Comparison of ENCODE assay signal across 29 mouse cellular contexts in the genomic region with DNA sequence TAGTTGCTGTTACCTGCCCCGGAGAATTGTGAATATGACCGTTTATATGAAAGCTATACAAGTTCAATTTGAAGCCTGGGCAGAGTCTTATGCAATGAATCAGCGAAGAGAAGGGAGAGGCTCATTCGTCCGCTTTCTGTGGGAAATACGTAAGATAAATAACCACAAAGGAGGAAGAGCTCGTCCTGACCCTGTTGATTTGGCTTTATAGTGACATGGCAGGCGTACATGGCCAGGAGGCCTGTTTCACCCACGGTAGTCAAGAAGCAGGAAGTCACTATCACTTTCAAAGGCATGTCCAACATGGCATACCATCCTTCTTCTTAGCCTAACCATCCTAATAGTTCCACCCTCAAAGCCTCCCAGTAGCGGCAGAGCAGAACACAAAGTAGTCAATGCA. TPM values are rescaled to one million over a fixed set of nuclear protein-coding genes. Genes with fewer than 3 reads are reported as not detected.
A peak's percentile ranks its signal among the peaks of the same experiment; 100 is the strongest.
DNase-seq lines count a peak whose midpoint lies in the region; ATAC-seq and TF ChIP-seq lines count a peak whose summit lies in the region.
"Had no signal": no experiment of that assay in that cellular context is flagged by ENCODE, and none has a peak within 500 bp of the region (broad histone marks: within the 10 kb centered on the region; RNA-seq: fewer than 3 reads in every experiment).

No protein-coding gene starts in this region.

- DNase-seq in lung, postnatal 0 days (ENCODE audit: low spot score) = peak; percentile 11
- no peak for DNase-seq in lung, adult 2 months
- DNase-seq in MEL (ENCODE audit: low read depth, low spot score) = peak; percentile 64
- DNase-seq in frontal cortex, postnatal 25 days (ENCODE audit: low spot score in 2 of 2) = no peak
- DNase-seq in kidney, postnatal 14 days = no peak
- no peak for DNase-seq in kidney, adult 8-10 months
- DNase-seq: adrenal gland, adult 8-10 months; cerebellum, adult 9-10 months; gastrocnemius, postnatal 25 days; heart, postnatal 4 days; kidney, adult 9 months; kidney, postnatal 25 days; liver; midbrain, embryonic 14.5 days; right cerebral cortex, adult 18-20 months; right cerebral cortex, postnatal 4 days; thymus, adult 18-20 months; thymus, postnatal 36 days had no signal

- no peak for TF ChIP-seq RAD21 in MEL (IDR thresholded peaks at IDR 0.05; ENCODE audit: low read depth, low read length)

- H3K79me2 ChIP-seq in MEL (ENCODE audit: control insufficient read depth, insufficient read depth, low read length, poor library complexity) = no peaks in the 10 kb centered on the region

- H3K27me3 ChIP-seq in lung, postnatal 0 days (replicated peaks; ENCODE audit: insufficient read depth, low read length) = no peaks in the 10 kb centered on the region
- H3K27me3 ChIP-seq in MEL (ENCODE audit: control insufficient read depth in 1 of 2, insufficient read depth in 2 of 2, low read length in 2 of 2) = no peaks in the 10 kb centered on the region
- H3K27me3 ChIP-seq: forebrain, embryonic 15.5 days; heart, embryonic 15.5 days; hindbrain, embryonic 15.5 days; neural tube, embryonic 12.5 days had no signal

- no peaks in the 10 kb centered on the region; the same call in 1 of the 2 replicates for H3K4me1 ChIP-seq in lung, postnatal 0 days (ENCODE audit: insufficient read depth, low read depth, low read length)
- no peaks in the 10 kb centered on the region; the same call in 1 of the 2 replicates for H3K4me1 ChIP-seq in lung, adult 2 months (ENCODE audit: control insufficient read depth, insufficient read depth, low read length)
- H3K4me1 ChIP-seq in MEL (ENCODE audit: control insufficient read depth in 1 of 2, insufficient read depth in 2 of 2, low read length in 2 of 2) = peaks cover 0 to 14% of the 10 kb centered on the region in 2 experiments; a peak in 2 of 4 replicates

- H3K36me3 ChIP-seq in lung, postnatal 0 days (ENCODE audit: insufficient read depth, low read length) = peaks cover 22% of the 10 kb centered on the region; the same call in 1 of the 2 replicates
- peaks cover 0 to 21% of the 10 kb centered on the region in 2 experiments; a peak in 2 of 4 replicates for H3K36me3 ChIP-seq in MEL (ENCODE audit: control insufficient read depth in 1 of 2, insufficient read depth in 2 of 2, low read length in 2 of 2)

- WGBS in lung, postnatal 0 days = 87% methylated on average over 10 of the region's 10 CpGs
- 86% methylated on average over 10 of the region's 10 CpGs for WGBS in lung, adult 2 months

- TF ChIP-seq POLR2A in lung, adult 2 months (IDR thresholded peaks at IDR 0.05; ENCODE audit: borderline replicate concordance, extremely low read depth, low read depth, low read length) = no peak
- no peak for TF ChIP-seq POLR2A in MEL (IDR thresholded peaks at IDR 0.05; ENCODE audit: control insufficient read depth in 1 of 2, insufficient read depth in 1 of 2, low read depth in 1 of 2, low read length in 2 of 2, poor library complexity in 1 of 2)

- ATAC-seq in lung, postnatal 0 days = no peak
- ATAC-seq in hematopoietic stem cell, adult 5-6 weeks (replicated peaks in 1 of 2; ENCODE audit: insufficient read depth in 1 of 2, low FRiP score in 2 of 2, low TSS enrichment in 1 of 2, low read depth in 1 of 2, poor library complexity in 2 of 2, severe bottlenecking in 2 of 2) = peak; percentile 54 to 79; a peak in 3 of 4 replicates
- ATAC-seq in monocyte, adult 5-6 weeks (replicated peaks; ENCODE audit: insufficient number of reproducible peaks, low FRiP score, low TSS enrichment, poor library complexity, severe bottlenecking) = peak; percentile 84
- ATAC-seq: activated CD4-positive, CD25-positive, alpha-beta regulatory T cell, adult 4 months; forebrain, embryonic 15.5 days had no signal

- no peak overlapping the region for H3K4me3 ChIP-seq in lung, postnatal 0 days (ENCODE audit: low read depth, low read length)
- no peak overlapping the region for H3K4me3 ChIP-seq in lung, adult 2 months (replicated peaks; ENCODE audit: extremely low read depth, low read depth, low read length)
- H3K4me3 ChIP-seq in MEL (ENCODE audit: control insufficient read depth in 1 of 2, insufficient read depth in 1 of 2, low read depth in 2 of 2, low read length in 2 of 2) = peak overlapping the region in 1 of 2 experiments; percentile 7; a peak in 1 of 4 replicates
- H3K4me3 ChIP-seq: embryonic facial prominence, embryonic 10.5 days; forebrain, embryonic 15.5 days; heart, embryonic 15.5 days; hindbrain, embryonic 15.5 days; layer of hippocampus, adult 2 months; limb, embryonic 10.5 days; neural tube, embryonic 12.5 days had no signal

- no peak for TF ChIP-seq CTCF in lung, postnatal 0 days (IDR thresholded peaks at IDR 0.05)
- no peak for TF ChIP-seq CTCF in lung, adult 2 months (IDR thresholded peaks at IDR 0.05; ENCODE audit: insufficient read depth, low read length)
- TF ChIP-seq CTCF in MEL (IDR thresholded peaks at IDR 0.05 in 2 of 3, conservative IDR thresholded peaks at IDR 0.05 in 1 of 3; ENCODE audit: control insufficient read depth in 1 of 3, insufficient read depth in 1 of 3, low read depth in 2 of 3, low read length in 3 of 3, poor library complexity in 1 of 3, severe bottlenecking in 1 of 3) = no peak

- H3K27ac ChIP-seq in lung, postnatal 0 days (ENCODE audit: low read length) = no peak overlapping the region
- H3K27ac ChIP-seq in MEL (ENCODE audit: control insufficient read depth, low read depth, low read length) = peak overlapping the region; percentile 91
- H3K27ac ChIP-seq: embryonic facial prominence, embryonic 10.5 days; forebrain, embryonic 15.5 days; heart, embryonic 15.5 days; hindbrain, embryonic 15.5 days; layer of hippocampus, adult 2 months; limb, embryonic 10.5 days; neural tube, embryonic 12.5 days had no signal

- H3K9ac ChIP-seq in lung, postnatal 0 days (replicated peaks; ENCODE audit: low read depth) = no peak overlapping the region
- peak overlapping the region; percentile 34; the same call in 1 of the 2 replicates for H3K9ac ChIP-seq in MEL (ENCODE audit: control insufficient read depth, low read depth, low read length, poor library complexity, severe bottlenecking)
- H3K9ac ChIP-seq: forebrain, embryonic 15.5 days; heart, embryonic 15.5 days; hindbrain, embryonic 15.5 days; neural tube, embryonic 12.5 days had no signal

- no peak for TF ChIP-seq EP300 in lung, postnatal 0 days (IDR thresholded peaks at IDR 0.05)
- TF ChIP-seq EP300 in MEL (IDR thresholded peaks at IDR 0.05; ENCODE audit: low read depth in 1 of 2, low read length in 2 of 2) = peak in 1 of 2 experiments; percentile 23; a peak in 1 of 4 replicates

- no peaks in the 10 kb centered on the region for H3K9me3 ChIP-seq in lung, postnatal 0 days (ENCODE audit: low read length)
- H3K9me3 ChIP-seq in MEL (replicated peaks; ENCODE audit: insufficient read depth, low read length) = no peaks in the 10 kb centered on the region
- H3K9me3 ChIP-seq: embryonic facial prominence, embryonic 10.5 days; forebrain, embryonic 15.5 days; G1E; heart, embryonic 15.5 days; hindbrain, embryonic 15.5 days; limb, embryonic 10.5 days; neural tube, embryonic 12.5 days had no signal

- no peak overlapping the region for H3K4me2 ChIP-seq in lung, postnatal 0 days (replicated peaks; ENCODE audit: low read depth, low read length)
- H3K4me2 ChIP-seq: forebrain, embryonic 15.5 days; heart, embryonic 15.5 days; hindbrain, embryonic 15.5 days; neural tube, embryonic 12.5 days had no signal

TF ChIP-seq in MEL, 35 proteins besides CTCF, POLR2A, EP300 and RAD21:
- no peak for TF ChIP-seq MYC (IDR thresholded peaks at IDR 0.05; ENCODE audit: low read depth, low read length)
- no peak for TF ChIP-seq MAZ (IDR thresholded peaks at IDR 0.05; ENCODE audit: low read depth, low read length)
- 0 out of 2 replicates have a peak, but pooled peaks have one; percentile 16 for TF ChIP-seq TBP (IDR thresholded peaks at IDR 0.05; ENCODE audit: low read depth, low read length)
- TF ChIP-seq ETS1 (IDR thresholded peaks at IDR 0.05; ENCODE audit: low read depth, low read length) = 0 out of 2 replicates have a peak, but pooled peaks have one; percentile 35

RNA-seq across cellular contexts. Expression of gene Pbdc1, which starts 15.3 kb away (rescaled TPM):
- 27.5 and 32.1 TPM in 2 replicates for polyA plus RNA-seq in lung, postnatal 0 days (2015; fragmentation: Nextera tagmentation; extraction: Ambion mirVana)
- 4.9 and 5.4 TPM in 2 replicates for polyA plus RNA-seq in lung, adult 2 months (2012; rRNA removed)
- 43.8 and 45.4 TPM in 2 replicates for total RNA-seq in MEL (2012; rRNA removed)
- polyA plus RNA-seq in MEL (2012; ENCODE audit: insufficient read depth in 1 of 2, insufficient read length in 2 of 2, low read depth in 1 of 2, low replicate concordance in 2 of 2, missing spikeins in 1 of 2) = 10 to 100 TPM in 1 of 2 experiments, not detected in 1; 54.8 TPM
- 52.7 and 57.4 TPM in 2 replicates for total RNA-seq in hematopoietic stem cell, adult 5-6 weeks (2017)
- total RNA-seq in monocyte, adult 5-6 weeks (2017) = 23.2 to 38.8 TPM (median 27.1 TPM) in 3 replicates

RNA-seq across cellular contexts. Expression of gene Magee1, which starts 55.9 kb away (rescaled TPM):
- polyA plus RNA-seq in lung, postnatal 0 days (2015; fragmentation: Nextera tagmentation; extraction: Ambion mirVana) = 5.8 and 7.1 TPM in 2 replicates
- polyA plus RNA-seq in lung, adult 2 months (2012; rRNA removed) = 7.9 and 8.5 TPM in 2 replicates
- 0.33 and 0.35 TPM in 2 replicates for total RNA-seq in MEL (2012; rRNA removed)
- polyA plus RNA-seq in MEL (2012; ENCODE audit: insufficient read depth in 1 of 2, insufficient read length in 2 of 2, low read depth in 1 of 2, low replicate concordance in 2 of 2, missing spikeins in 1 of 2) = under 1 TPM in 1 of 2 experiments, not detected in 1; 0.89 TPM
- total RNA-seq in hematopoietic stem cell, adult 5-6 weeks (2017) = 1.2 and 5.2 TPM in 2 replicates
- total RNA-seq in monocyte, adult 5-6 weeks (2017) = 2.1 to 2.9 TPM (median 2.3 TPM) in 3 replicates

Comparison
In these comparisons a context has a peak if more than half of its experiments do, and no peak if none do; other contexts are left out.
1. DNase-seq: peak in lung, postnatal 0 days (single experiment) and MEL (single experiment); none in lung, adult 2 months (single experiment), frontal cortex, postnatal 25 days (0 of 2), kidney, postnatal 14 days (single experiment) and kidney, adult 8-10 months (0 of 2).